Mouse (Mus musculus) retina, embryonic 14.5 days (tissue): Measurements from ENCODE around the gene Pld5.

Experiments used
- DNase-seq: peaks from one replicate; pipeline ENCODE4 v3.0.0-alpha.2; 2015; ENCODE audit warnings: low spot score

Pld5 gene

GRCm38 (mm10) chr1:176167784-176168183, 107.3 kb downstream of the Pld5 start:
- no peak for DNase-seq

GRCm38 (mm10) chr1:176167114-176167513, 108.0 kb downstream of the Pld5 start:
- DNase-seq: no peak

GRCm38 (mm10) chr1:176145306-176145705, 129.8 kb downstream of the Pld5 start:
- no peak for DNase-seq

GRCm38 (mm10) chr1:176134379-176134778, 140.7 kb downstream of the Pld5 start:
- no peak for DNase-seq

- DNase-seq: no peak
Observed at GRCm38 (mm10) chr1:176125771-176126170, 149.3 kb downstream of the Pld5 start.

- DNase-seq: no peak
Observed at GRCm38 (mm10) chr1:176124441-176124840, 150.7 kb downstream of the Pld5 start.

- no peak for DNase-seq
Observed at GRCm38 (mm10) chr1:176123781-176124180, 151.3 kb downstream of the Pld5 start.

- DNase-seq: no peak
Observed at GRCm38 (mm10) chr1:176115604-176116003, 159.5 kb downstream of the Pld5 start.

- peak; percentile 32 for DNase-seq
Observed at GRCm38 (mm10) chr1:176098685-176099320, 176.3 kb downstream of the Pld5 start.

GRCm38 (mm10) chr1:176092119-176092518, 183.0 kb downstream of the Pld5 start:
- DNase-seq: no peak

GRCm38 (mm10) chr1:176089382-176089781, 185.7 kb downstream of the Pld5 start:
- DNase-seq: no peak

GRCm38 (mm10) chr1:176085952-176086648, 189.0 kb downstream of the Pld5 start:
- peak; percentile 13 for DNase-seq

- DNase-seq: no peak
Observed at GRCm38 (mm10) chr1:176082306-176082705, 192.8 kb downstream of the Pld5 start.

- DNase-seq: no peak
Observed at GRCm38 (mm10) chr1:176080969-176081368, 194.1 kb downstream of the Pld5 start.

GRCm38 (mm10) chr1:176078410-176078809, 196.7 kb downstream of the Pld5 start:
- no peak for DNase-seq

GRCm38 (mm10) chr1:176076799-176077198, 198.3 kb downstream of the Pld5 start:
- no peak for DNase-seq

- DNase-seq: no peak
Observed at GRCm38 (mm10) chr1:176075810-176076209, 199.3 kb downstream of the Pld5 start.

GRCm38 (mm10) chr1:176075409-176075808, 199.7 kb downstream of the Pld5 start:
- no peak for DNase-seq

GRCm38 (mm10) chr1:176074526-176074925, 200.6 kb downstream of the Pld5 start:
- DNase-seq: no peak

GRCm38 (mm10) chr1:176065281-176065680, 209.8 kb downstream of the Pld5 start:
- DNase-seq: no peak

- no peak for DNase-seq
Observed at GRCm38 (mm10) chr1:176064471-176064870, 210.6 kb downstream of the Pld5 start.

- no peak for DNase-seq
Observed at GRCm38 (mm10) chr1:176053653-176054052, 221.5 kb downstream of the Pld5 start.

- no peak for DNase-seq
Observed at GRCm38 (mm10) chr1:176046995-176047394, 228.1 kb downstream of the Pld5 start.

GRCm38 (mm10) chr1:176046375-176046774, 228.7 kb downstream of the Pld5 start:
- DNase-seq: no peak
